Mouse (Mus musculus): ENCODE data around the gene Tmem82.

Tmem82 gene

DNA sequence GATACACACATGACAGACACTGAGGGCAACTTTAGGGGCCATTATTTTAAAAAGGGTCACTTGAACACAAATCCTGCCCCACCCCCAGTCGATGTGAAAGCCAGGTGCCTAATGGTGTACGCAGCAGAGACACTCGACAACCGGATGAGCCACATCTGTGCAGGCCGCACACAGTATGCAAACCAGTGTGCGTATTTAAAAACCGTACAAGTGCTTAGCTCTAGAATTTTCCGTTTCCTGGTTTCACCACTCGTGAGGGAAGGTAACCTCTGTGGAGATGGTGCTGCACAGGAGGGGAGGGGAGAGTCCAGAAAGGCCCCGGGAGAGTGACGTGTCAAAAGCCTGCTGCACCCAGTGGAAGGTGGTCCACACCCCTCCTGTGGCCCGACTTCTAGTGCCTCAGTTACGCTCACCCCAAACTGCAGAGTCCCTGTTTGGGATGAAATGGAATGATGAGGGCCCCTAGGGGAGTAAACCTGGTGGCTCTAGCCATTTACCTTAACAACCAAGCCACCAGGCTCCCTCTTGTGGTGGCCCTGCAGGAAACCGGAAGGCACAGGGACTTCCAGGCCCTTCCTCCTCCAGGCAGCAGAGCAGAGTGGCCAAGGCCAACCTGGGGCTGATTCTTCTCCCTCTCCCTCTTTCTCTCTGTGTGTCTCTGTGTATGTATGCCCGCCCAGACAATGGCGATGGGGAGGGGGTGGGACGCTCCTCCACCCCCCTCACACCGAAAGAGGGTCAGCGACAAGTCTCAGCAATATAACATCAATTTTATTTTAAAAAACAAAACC is 6.7 kb upstream of the Tmem82 start:
- CTCF ChIA-PET = interaction anchor here in 2 of 4 experiments (0.9 to 1.6 kb wide), 6 partner anchors 19 to 213 kb away, joined by 3 to 4 read pairs (median 3); partner anchors contain the start of gene Fblim1 (in 1 of the 2)
- POLR2A ChIA-PET = interaction anchor here in 3 of 4 experiments (0.6 to 2.0 kb wide), 5 partner anchors 12 to 47 kb away, joined by 3 to 8 read pairs (median 5); partner anchors contain the start of genes Fblim1 (in 1 of the 3) and Plekhm2 (in 1 of the 3)

DNA sequence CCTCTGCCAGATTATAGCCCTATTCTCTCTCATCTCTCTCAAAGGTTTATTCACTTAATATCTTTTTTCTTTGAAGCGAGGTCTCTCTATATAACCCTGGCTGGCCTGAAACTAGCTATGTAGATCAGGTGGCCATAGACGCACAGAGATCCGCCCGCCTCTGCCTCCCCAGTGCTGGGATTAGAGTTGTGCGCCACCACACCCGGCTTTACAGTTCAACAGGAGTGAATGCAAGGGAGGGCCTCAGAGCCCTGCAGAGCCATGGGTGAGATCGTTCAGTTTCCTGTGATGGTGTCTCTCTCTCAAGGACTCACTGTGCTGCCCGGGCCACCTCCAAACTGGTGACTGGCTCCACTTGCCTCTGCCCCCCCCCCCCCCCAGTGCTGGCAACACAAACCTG is 5.7 kb upstream of the Tmem82 start:
- ChIA-PET CTCF (interaction anchor here (0.7 to 1.6 kb wide), 11 partner anchors 11 to 410 kb away, joined by 3 to 9 read pairs (median 3); partner anchors contain the start of genes Fblim1 (in 1 of the 4) and Rsg1 (in 1 of the 4)), POLR2A (interaction anchor here in 3 of 4 experiments (0.6 to 2.2 kb wide), 12 partner anchors 17 to 252 kb away, joined by 3 to 8 read pairs (median 4); partner anchors contain the start of genes Fblim1 (in 1 of the 3) and Plekhm2 (in 1 of the 3))

GRCm38 (mm10) chr4:141623666-141624065 is 5.2 kb upstream of the Tmem82 start, which contains the start of gene Slc25a34:
TSS of gene Slc25a34 (minus strand) at chr4:141623821.
- CTCF ChIA-PET = interaction anchor here (0.6 to 1.6 kb wide), 11 partner anchors 12 to 410 kb away, joined by 3 to 9 read pairs (median 4); partner anchors contain the start of genes Fblim1 (in 1 of the 4) and Rsg1 (in 1 of the 4)
- POLR2A ChIA-PET = interaction anchor here in 3 of 4 experiments (0.6 to 2.2 kb wide), 12 partner anchors 18 to 251 kb away, joined by 3 to 8 read pairs (median 3); partner anchors contain the start of gene Fblim1 (in 1 of the 3)

DNA sequence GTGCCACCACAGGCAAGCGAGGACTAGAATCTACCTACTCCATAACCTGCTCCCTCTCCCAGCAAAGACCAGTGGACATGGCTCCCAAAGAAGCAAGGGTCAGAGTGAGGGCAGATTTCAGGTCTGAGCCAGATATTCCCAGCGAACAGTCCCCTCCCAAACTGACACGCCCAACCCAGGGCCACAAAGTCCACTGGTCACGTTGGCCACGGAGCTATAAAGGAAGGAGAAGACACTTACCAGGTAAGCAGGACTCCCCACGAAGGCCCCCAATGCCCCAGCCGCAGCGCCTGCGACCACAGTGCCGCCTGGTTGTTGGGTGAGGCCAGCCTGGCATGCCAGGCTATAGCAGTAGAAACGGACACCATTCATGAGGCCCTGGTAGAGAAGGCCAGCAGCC is 4.6 kb upstream of the Tmem82 start:
- POLR2A ChIA-PET = interaction anchor here in 3 of 4 experiments (0.7 to 2.2 kb wide), 6 partner anchors 19 to 108 kb away, joined by 3 to 8 read pairs (median 5); no protein-coding TSS in a partner anchor
- CTCF ChIA-PET = interaction anchor here in 1 of 4 experiments (0.6 to 1.3 kb wide), 5 partner anchors 28 to 259 kb away, joined by 3 to 6 read pairs (median 4); no protein-coding TSS in a partner anchor

DNA sequence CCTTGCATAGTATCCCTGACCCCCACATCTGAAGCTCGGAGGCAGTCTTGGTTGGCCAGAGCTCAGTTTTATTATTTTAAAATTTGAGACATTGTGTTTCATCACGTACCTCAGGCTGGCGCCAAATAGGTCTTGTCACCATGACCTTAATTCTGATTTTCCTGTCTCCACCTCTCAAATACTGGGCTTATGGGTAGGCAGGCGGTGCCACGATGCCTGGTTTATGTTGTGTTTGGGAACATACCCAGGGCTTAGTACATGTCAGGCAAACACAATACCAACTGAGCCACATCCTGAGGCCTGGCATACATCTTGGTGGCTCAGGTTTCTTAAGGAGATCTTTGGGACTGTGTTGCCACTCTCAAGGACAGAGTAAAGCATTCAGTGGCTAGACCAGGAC is 4.1 kb upstream of the Tmem82 start:
- ChIA-PET POLR2A (interaction anchor here in 2 of 4 experiments (0.6 to 2.2 kb wide), 5 partner anchors 20 to 62 kb away, joined by 3 to 5 read pairs (median 3); no protein-coding TSS in a partner anchor), CTCF (interaction anchor here in 1 of 4 experiments (0.6 kb wide), 1 partner anchor 132 kb away, joined by 3 read pairs; no protein-coding TSS in a partner anchor)

- POLR2A ChIA-PET = interaction anchor here in 3 of 4 experiments (0.6 to 3.1 kb wide), 10 partner anchors 16 to 144 kb away, joined by 3 to 9 read pairs (median 3); partner anchors contain the start of genes Fblim1 (in 1 of the 3) and Plekhm2 (in 1 of the 3)
- CTCF ChIA-PET = interaction anchor here in 2 of 4 experiments (0.6 kb wide), 2 partner anchors 133 to 236 kb away, joined by 3 to 4 read pairs; no protein-coding TSS in a partner anchor
Measured at GRCm38 (mm10) chr4:141622091-141622490, 3.7 kb upstream of the Tmem82 start.

GRCm38 (mm10) chr4:141621297-141621696 is 2.9 kb upstream of the Tmem82 start:
- CTCF ChIA-PET = interaction anchor here in 1 of 4 experiments (0.6 kb wide), 1 partner anchor 235 kb away, joined by 4 read pairs; no protein-coding TSS in a partner anchor
- POLR2A ChIA-PET = interaction anchor here in 3 of 4 experiments (0.8 to 5.5 kb wide), 6 partner anchors 15 to 144 kb away, joined by 3 to 84 read pairs (median 4); partner anchors contain the start of genes Fblim1 (in 2 of the 3) and Plekhm2 (in 1 of the 3)

GRCm38 (mm10) chr4:141619299-141619883 is 958 bp upstream of the Tmem82 start:
- ChIA-PET POLR2A (interaction anchor here in 3 of 4 experiments (0.5 to 5.5 kb wide), 10 partner anchors 9 to 203 kb away, joined by 3 to 84 read pairs (median 5); partner anchors contain the start of genes Fblim1 (in 2 of the 3), Casp9 (in 1 of the 3) and Dnajc16 (in 1 of the 3)), CTCF (interaction anchor here (0.6 to 3.6 kb wide), 14 partner anchors 8 to 482 kb away, joined by 3 to 28 read pairs (median 4); partner anchors contain the start of genes Fblim1 (in 1 of the 4) and Plekhm2 (in 1 of the 4))

- POLR2A ChIA-PET = interaction anchor here in 3 of 4 experiments (0.7 to 5.5 kb wide), 72 partner anchors 10 to 552 kb away, joined by 3 to 84 read pairs (median 5); partner anchors contain the start of genes Fblim1 (in 3 of the 3), Casp9 (in 2 of the 3), Ddi2 (in 2 of the 3) and Fbxo42 (in 1 of the 3)
- CTCF ChIA-PET = interaction anchor here (0.5 to 3.6 kb wide), 57 partner anchors 10 to 698 kb away, joined by 3 to 28 read pairs (median 4); partner anchors contain the start of genes Fblim1 (in 3 of the 4), Dnajc16 (in 1 of the 4) and Plekhm2 (in 1 of the 4)
Measured at GRCm38 (mm10) chr4:141617863-141618564, 419 bp downstream of the Tmem82 start.

GRCm38 (mm10) chr4:141617299-141617698 is 1.1 kb downstream of the Tmem82 start:
- ChIA-PET POLR2A (interaction anchor here in 3 of 4 experiments (0.6 to 5.5 kb wide), 60 partner anchors 9 to 553 kb away, joined by 3 to 84 read pairs (median 6); partner anchors contain the start of genes Fblim1 (in 3 of the 3), Casp9 (in 2 of the 3), Ddi2 (in 2 of the 3) and Rsc1a1 (in 1 of the 3)), CTCF (interaction anchor here (0.5 to 3.6 kb wide), 33 partner anchors 10 to 631 kb away, joined by 3 to 28 read pairs (median 4); partner anchors contain the start of genes Fblim1 (in 2 of the 4), Casp9 (in 1 of the 4) and Dnajc16 (in 1 of the 4))

DNA sequence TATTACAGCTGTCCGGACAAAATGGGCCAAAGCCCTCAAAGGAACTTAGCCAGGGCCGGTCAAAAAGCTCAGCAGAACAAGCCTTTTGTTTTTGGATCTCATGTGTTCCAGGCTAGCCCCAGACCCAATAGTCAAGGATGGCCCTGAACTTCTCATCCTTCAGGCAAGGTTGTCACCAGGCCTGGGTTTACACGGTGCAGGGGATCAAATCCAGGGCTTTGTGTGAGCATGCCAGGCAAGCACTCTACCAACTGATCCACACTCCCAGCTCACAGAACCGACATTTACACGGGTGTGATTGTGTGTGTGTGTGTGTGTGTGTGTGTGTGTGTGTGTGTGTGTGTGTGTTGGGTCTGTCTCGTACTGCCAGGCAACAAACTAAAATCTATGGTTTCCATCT is 1.6 kb downstream of the Tmem82 start:
- ChIA-PET CTCF (interaction anchor here (0.5 to 3.6 kb wide), 18 partner anchors 11 to 632 kb away, joined by 3 to 28 read pairs (median 4); partner anchors contain the start of genes Casp9 (in 1 of the 4), Dnajc16 (in 1 of the 4) and Fblim1 (in 1 of the 4)), POLR2A (interaction anchor here in 3 of 4 experiments (0.5 to 5.5 kb wide), 52 partner anchors 9 to 563 kb away, joined by 3 to 84 read pairs (median 6); partner anchors contain the start of genes Fblim1 (in 3 of the 3), Casp9 (in 2 of the 3), Ddi2 (in 2 of the 3) and Rsc1a1 (in 1 of the 3))

GRCm38 (mm10) chr4:141614946-141615345 is 3.5 kb downstream of the Tmem82 start:
- ChIA-PET POLR2A (interaction anchor here in 3 of 4 experiments (0.7 to 4.8 kb wide), 11 partner anchors 9 to 151 kb away, joined by 3 to 27 read pairs (median 3); partner anchors contain the start of gene Fblim1 (in 3 of the 3)), CTCF (interaction anchor here (0.6 to 1.7 kb wide), 7 partner anchors 9 to 1201 kb away, joined by 3 to 8 read pairs (median 3); partner anchors contain the start of gene Fblim1 (in 1 of the 4))

DNA sequence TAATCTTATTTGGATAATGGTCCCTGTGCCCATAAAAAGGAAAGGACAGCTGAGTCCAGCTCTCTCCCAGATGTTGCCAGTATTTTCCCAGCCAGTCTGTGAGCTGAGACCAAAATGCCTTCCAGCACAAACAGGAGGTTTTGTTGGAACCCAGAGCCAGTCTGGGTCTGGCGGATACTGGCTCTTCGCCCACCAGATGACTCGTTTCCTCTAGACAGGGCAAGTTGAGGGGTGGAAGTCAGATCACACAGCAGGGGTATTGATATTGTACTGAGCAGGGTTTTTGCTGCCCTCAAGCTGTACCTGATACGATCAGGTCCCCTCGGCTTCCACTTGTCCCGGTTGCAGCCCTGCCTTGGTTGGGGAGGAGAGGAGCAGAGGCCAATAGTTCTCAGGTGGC is 8.9 kb downstream of the Tmem82 start:
- ChIA-PET POLR2A (interaction anchor here in 1 of 4 experiments (0.6 to 1.9 kb wide), 4 partner anchors 9 to 1687 kb away, joined by 3 to 7 read pairs (median 3); partner anchors contain the start of gene Epha2), CTCF (interaction anchor here in 2 of 4 experiments (0.6 to 1.2 kb wide), 2 partner anchors 177 to 214 kb away, joined by 3 read pairs; no protein-coding TSS in a partner anchor)

GRCm38 (mm10) chr4:141605861-141606260 is 12.6 kb downstream of the Tmem82 start, which contains the start of gene Fblim1:
TSS of gene Fblim1 (minus strand) at chr4:141606096.
- ChIA-PET CTCF (interaction anchor here (1.0 to 5.0 kb wide), 8 partner anchors 9 to 175 kb away, joined by 3 to 28 read pairs (median 3); partner anchors contain the start of genes Tmem82 (in 2 of the 4) and Slc25a34 (in 1 of the 4)), POLR2A (interaction anchor here (0.6 to 9.7 kb wide), 19 partner anchors 8 to 1380 kb away, joined by 3 to 84 read pairs (median 3); partner anchors contain the start of genes Casp9 (in 1 of the 4) and Tmem82 (in 1 of the 4))

DNA sequence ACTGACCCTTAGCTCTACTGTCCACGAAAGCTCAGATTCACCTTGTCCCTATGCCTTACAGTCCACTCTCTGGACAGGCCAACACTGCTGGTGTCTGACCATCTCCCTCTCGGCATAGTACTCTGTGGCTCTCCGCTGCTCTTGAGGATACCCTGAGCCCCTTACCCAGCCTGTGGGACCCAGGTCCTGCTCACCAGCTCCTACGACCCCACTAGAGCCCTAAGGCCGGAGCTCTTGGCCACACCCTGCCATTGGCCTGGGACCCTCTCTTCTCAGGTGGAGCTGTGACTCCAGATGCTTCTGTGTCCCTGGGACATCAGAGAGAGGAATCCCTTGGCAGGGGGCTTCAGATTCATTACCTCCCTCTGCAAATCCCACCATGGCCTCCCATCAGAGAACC is 13.0 kb downstream of the Tmem82 start:
- CTCF ChIA-PET = interaction anchor here (1.0 to 5.0 kb wide), 8 partner anchors 10 to 174 kb away, joined by 3 to 28 read pairs (median 3); partner anchors contain the start of genes Tmem82 (in 2 of the 4) and Slc25a34 (in 1 of the 4)

More for the DNA sequence above, 13.0 kb downstream of the Tmem82 start:
- POLR2A ChIA-PET = interaction anchor here (0.6 to 9.7 kb wide), 15 partner anchors 10 to 1380 kb away, joined by 3 to 84 read pairs (median 3); partner anchors contain the start of genes Casp9 (in 1 of the 4) and Tmem82 (in 1 of the 4)

All from embryonic stem cell, embryonic (primary cell).